Mouse (Mus musculus) gastrocnemius, postnatal 4 days (tissue): ENCODE results near the gene Copb1. TPM values are rescaled to one million over a fixed set of nuclear protein-coding genes. Genes with fewer than 3 reads are reported as not detected.

Source experiments
- DNase-seq, 2 experiments: peaks; one replicate each; pipeline ENCODE4 v3.0.0; 2021 to 2022; ENCODE audit warnings: low spot score in 2 of 2, mixed read lengths in 2 of 2
- total RNA-seq, 2 experiments: library from RNA; stranded (reverse); gene quantifications; 2 replicates each; pipeline ENCODE4 v1.2.3; 2021

Copb1 gene
- total RNA-seq, 2 experiments from 2014 or later, result 69.5 to 79.5 TPM

GRCm38 (mm10) chr7:114171354-114172097, 83.0 kb downstream of the Copb1 start:
- DNase-seq, result no peak

- no peak for DNase-seq
Measured at GRCm38 (mm10) chr7:114169996-114170395, 84.5 kb downstream of the Copb1 start.

GRCm38 (mm10) chr7:114169381-114169780, 85.1 kb downstream of the Copb1 start:
- no peak for DNase-seq

Other genes with a start within 250 kb of the Copb1 start
- gene Rras2, start 136.9 kb downstream of the Copb1 start, total RNA-seq, result 10 to 100 TPM; 35.9 to 36.5 TPM
- 100 to 1,000 TPM; 120 to 126 TPM for gene Psma1, start 21.4 kb upstream of the Copb1 start, total RNA-seq
- 1 to 10 TPM; 8.5 to 9.7 TPM for gene Pde3b, start 160.6 kb upstream of the Copb1 start, total RNA-seq